In the genomic region with DNA sequence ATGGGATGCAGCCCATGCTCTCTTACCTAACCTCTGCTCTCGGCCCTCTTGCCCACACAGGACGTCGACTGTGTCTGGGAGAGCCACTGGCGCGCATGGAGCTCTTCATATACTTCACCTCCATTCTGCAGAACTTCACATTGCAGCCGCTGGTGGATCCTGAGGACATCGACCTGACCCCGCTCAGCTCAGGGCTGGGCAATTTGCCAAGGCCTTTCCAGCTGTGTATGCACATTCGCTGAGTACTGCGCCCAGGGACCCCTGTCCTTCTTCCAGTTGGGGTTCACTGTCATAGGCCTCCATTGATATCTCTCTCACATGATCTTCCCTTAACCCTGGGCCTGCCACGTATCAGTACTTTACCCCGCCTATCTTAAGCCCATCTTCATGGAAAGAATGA, we compare ENCODE assay signal across 16 mouse cellular contexts. TPM values are rescaled to one million over a fixed set of nuclear protein-coding genes. Genes with fewer than 3 reads are reported as not detected.
A peak's percentile ranks its signal among the peaks of the same experiment; 100 is the strongest.
DNase-seq lines count a peak whose midpoint lies in the region; ATAC-seq and TF ChIP-seq lines count a peak whose summit lies in the region.
"Had no signal": no experiment of that assay in that cellular context is flagged by ENCODE, and none has a peak within 500 bp of the region (broad histone marks: within the 10 kb centered on the region; RNA-seq: fewer than 3 reads in every experiment).

No protein-coding gene starts in this region.

- no peak overlapping the region for H3K4me2 ChIP-seq in intestine, embryonic 15.5 days (replicated peaks)
- H3K4me2 ChIP-seq: embryonic facial prominence, embryonic 12.5 days had no signal

- no peaks in the 10 kb centered on the region for H3K27me3 ChIP-seq in heart, adult 2 months (ENCODE audit: control insufficient read depth, insufficient read depth, low read length)
- no peaks in the 10 kb centered on the region for H3K27me3 ChIP-seq in intestine, embryonic 15.5 days (replicated peaks)
- H3K27me3 ChIP-seq in liver, adult 2 months (ENCODE audit: control insufficient read depth, insufficient read depth, low read length): no peaks in the 10 kb centered on the region
- H3K27me3 ChIP-seq: embryonic facial prominence, embryonic 12.5 days; heart, embryonic 12.5 days had no signal

- no peaks in the 10 kb centered on the region for H3K9me3 ChIP-seq in intestine, embryonic 15.5 days
- H3K9me3 ChIP-seq: heart, embryonic 12.5 days had no signal

- no peak for TF ChIP-seq EP300 in heart, adult 2 months (IDR thresholded peaks at IDR 0.05; ENCODE audit: insufficient read depth, low read depth, low read length)

- H3K4me3 ChIP-seq in heart, adult 2 months: no peak overlapping the region
- H3K4me3 ChIP-seq in intestine, embryonic 15.5 days (replicated peaks): no peak overlapping the region
- no peak overlapping the region for H3K4me3 ChIP-seq in liver, adult 2 months (ENCODE audit: insufficient read depth, low read depth, low read length)
- H3K4me3 ChIP-seq: embryonic facial prominence, embryonic 12.5 days; heart, embryonic 12.5 days had no signal

- H3K9ac ChIP-seq in heart, adult 2 months (ENCODE audit: low read depth, low read length): no peak overlapping the region
- H3K9ac ChIP-seq in intestine, embryonic 15.5 days: no peak overlapping the region
- no peak overlapping the region for H3K9ac ChIP-seq in liver, adult 2 months (ENCODE audit: low read depth, low read length)
- H3K9ac ChIP-seq: embryonic facial prominence, embryonic 12.5 days; heart, embryonic 12.5 days had no signal

- no peaks in the 10 kb centered on the region for H3K79me2 ChIP-seq in heart, adult 2 months (replicated peaks; ENCODE audit: control insufficient read depth, insufficient read depth, low read length)
- no peaks in the 10 kb centered on the region for H3K79me2 ChIP-seq in liver, adult 2 months (ENCODE audit: control insufficient read depth, insufficient read depth, low read length)

- peak; percentile 65 for ATAC-seq in intestine, embryonic 15.5 days

- no peaks in the 10 kb centered on the region for H3K4me1 ChIP-seq in heart, adult 2 months (ENCODE audit: control insufficient read depth, insufficient read depth, low read length)
- H3K4me1 ChIP-seq in intestine, embryonic 15.5 days (replicated peaks): 0 out of 2 replicates have a peak, but pooled peaks cover 5% of the 10 kb centered on the region
- H3K4me1 ChIP-seq in liver, adult 2 months (ENCODE audit: control insufficient read depth, insufficient read depth, low read length): peaks cover 16% of the 10 kb centered on the region
- H3K4me1 ChIP-seq: embryonic facial prominence, embryonic 12.5 days had no signal

- H3K27ac ChIP-seq in heart, adult 2 months: no peak overlapping the region
- H3K27ac ChIP-seq in intestine, embryonic 15.5 days: no peak overlapping the region
- H3K27ac ChIP-seq in liver, adult 2 months (replicated peaks; ENCODE audit: insufficient read depth, low read depth, low read length): no peak overlapping the region
- H3K27ac ChIP-seq: embryonic facial prominence, embryonic 12.5 days had no signal

- H3K36me3 ChIP-seq in heart, adult 2 months (ENCODE audit: control insufficient read depth, insufficient read depth, low read length): no peaks in the 10 kb centered on the region
- no peaks in the 10 kb centered on the region for H3K36me3 ChIP-seq in intestine, embryonic 15.5 days
- H3K36me3 ChIP-seq in liver, adult 2 months (ENCODE audit: control insufficient read depth, insufficient read depth, low read length): peaks cover 43% of the 10 kb centered on the region
- H3K36me3 ChIP-seq: embryonic facial prominence, embryonic 12.5 days; heart, embryonic 12.5 days had no signal

- intact Hi-C loops in heart, adult 2 months (cut with DNase I): loop anchor here (2.0 to 5.0 kb wide), 3 partner anchors 144 to 554 kb away; partner anchors contain the start of gene Zfp607b

- TF ChIP-seq POLR2A in heart, adult 2 months (IDR thresholded peaks at IDR 0.05; ENCODE audit: insufficient read depth, low read depth, low read length): no peak
- TF ChIP-seq POLR2A in liver, adult 2 months (IDR thresholded peaks at IDR 0.05; ENCODE audit: extremely low read depth, insufficient read depth, low read length): no peak

- TF ChIP-seq CTCF in heart, adult 2 months (IDR thresholded peaks at IDR 0.05): no peak
- TF ChIP-seq CTCF in liver, adult 2 months (IDR thresholded peaks at IDR 0.05; ENCODE audit: low read depth, low read length): no peak

- 38% methylated on average over 12 of the region's 12 CpGs for WGBS in heart, adult 2 months
- WGBS in intestine, embryonic 15.5 days: 40% methylated on average over 12 of the region's 12 CpGs
- WGBS in liver, adult 2 months: 21% methylated on average over 12 of the region's 12 CpGs

- DNase-seq in adrenal gland, postnatal 10 days: peak; percentile 56
- no peak for DNase-seq in adrenal gland, adult 8-10 months
- DNase-seq in heart, postnatal 4 days: peak; percentile 50
- DNase-seq in heart, adult 2 months: no peak
- peak; percentile 50 for DNase-seq in liver, adult 2 months (ENCODE audit: extremely low read depth, low read depth, low spot score)
- no peak for DNase-seq in left cerebral cortex, adult 11 months (ENCODE audit: low spot score)
- DNase-seq in adipocyte (ENCODE audit: low spot score): no peak

RNA-seq across cellular contexts. Expression of gene Cyp2f2, which starts 13.4 kb away (rescaled TPM):
- 100 to 1,000 TPM; 291 to 323 TPM for total RNA-seq in adrenal gland, postnatal 10 days (2021)
- 100 to 1,000 TPM in 2 of 4 experiments, 1 to 10 TPM in 2; 4.1 to 631 (median 184) TPM for total RNA-seq in adrenal gland, adult 8-10 months (2022)
- total RNA-seq in heart, postnatal 4 days (2021): not detected
- total RNA-seq in heart, adult 2 months (2021): under 1 TPM; 0.60 to 0.93 TPM
- 0.94 and 220 TPM in 2 replicates for polyA plus RNA-seq in heart, adult 2 months (2012; rRNA removed)
- polyA plus RNA-seq in intestine, embryonic 15.5 days (2015; fragmentation: Nextera tagmentation; extraction: Ambion mirVana): 0.09 and 0.13 TPM in 2 replicates
- 643 and 658 TPM in 2 replicates for total RNA-seq in liver, adult 2 months (2014; rRNA removed)
- polyA plus RNA-seq in liver, adult 2 months (2012; rRNA removed): 1,932 and 2,426 TPM in 2 replicates
- total RNA-seq: ES-E14 had no signal
- polyA plus RNA-seq: heart, embryonic 12.5 days; limb, embryonic 11.5 days had no signal

RNA-seq across cellular contexts. Expression of gene Cyp2t4, which starts 20.4 kb away (rescaled TPM):
- not detected for total RNA-seq in adrenal gland, postnatal 10 days (2021)
- not detected for total RNA-seq in adrenal gland, adult 8-10 months (2022)
- total RNA-seq in heart, postnatal 4 days (2021): not detected
- total RNA-seq in heart, adult 2 months (2021): not detected
- polyA plus RNA-seq in heart, adult 2 months (2012; rRNA removed): not detected in 2 replicates
- polyA plus RNA-seq in intestine, embryonic 15.5 days (2015; fragmentation: Nextera tagmentation; extraction: Ambion mirVana): 0.09 and 0.16 TPM in 2 replicates
- not detected in 2 replicates for total RNA-seq in liver, adult 2 months (2014; rRNA removed)
- not detected in 2 replicates for polyA plus RNA-seq in liver, adult 2 months (2012; rRNA removed)
- total RNA-seq: midbrain, postnatal 0 days had no signal
- polyA plus RNA-seq: cerebellum, adult 2 months; heart, embryonic 12.5 days; large intestine, adult 2 months; spleen, adult 2 months had no signal

RNA-seq across cellular contexts. Expression of gene Egln2, which starts 33.4 kb away (rescaled TPM):
- 10 to 100 TPM; 88.9 to 90.2 TPM for total RNA-seq in adrenal gland, postnatal 10 days (2021)
- total RNA-seq in adrenal gland, adult 8-10 months (2022): 100 to 1,000 TPM in 3 of 4 experiments, 10 to 100 TPM in 1; 98.6 to 118 (median 107) TPM
- total RNA-seq in heart, postnatal 4 days (2021): 10 to 100 TPM; 57.0 to 59.0 TPM
- 10 to 100 TPM; 51.8 to 64.4 TPM for total RNA-seq in heart, adult 2 months (2021)
- 52.4 and 57.7 TPM in 2 replicates for polyA plus RNA-seq in heart, adult 2 months (2012; rRNA removed)
- polyA plus RNA-seq in intestine, embryonic 15.5 days (2015; fragmentation: Nextera tagmentation; extraction: Ambion mirVana): 68.1 and 73.0 TPM in 2 replicates
- total RNA-seq in liver, adult 2 months (2014; rRNA removed): 35.4 and 46.6 TPM in 2 replicates
- 98.2 and 99.3 TPM in 2 replicates for polyA plus RNA-seq in liver, adult 2 months (2012; rRNA removed)

RNA-seq across cellular contexts. Expression of gene Rab4b, which starts 45.5 kb away (rescaled TPM):
- 10 to 100 TPM; 36.1 to 42.0 TPM for total RNA-seq in adrenal gland, postnatal 10 days (2021)
- total RNA-seq in adrenal gland, adult 8-10 months (2022): 10 to 100 TPM; 60.6 to 88.0 (median 81.4) TPM
- 10 to 100 TPM; 24.7 to 27.8 TPM for total RNA-seq in heart, postnatal 4 days (2021)
- 10 to 100 TPM; 11.0 TPM for total RNA-seq in heart, adult 2 months (2021)
- 22.4 and 23.1 TPM in 2 replicates for polyA plus RNA-seq in heart, adult 2 months (2012; rRNA removed)
- polyA plus RNA-seq in intestine, embryonic 15.5 days (2015; fragmentation: Nextera tagmentation; extraction: Ambion mirVana): 65.4 and 66.3 TPM in 2 replicates
- 8.7 and 10.1 TPM in 2 replicates for total RNA-seq in liver, adult 2 months (2014; rRNA removed)
- 27.5 and 28.3 TPM in 2 replicates for polyA plus RNA-seq in liver, adult 2 months (2012; rRNA removed)

RNA-seq across cellular contexts. Expression of gene Gm21983, which starts 47.7 kb away (rescaled TPM):
- total RNA-seq in adrenal gland, postnatal 10 days (2021): not detected
- not detected for total RNA-seq in adrenal gland, adult 8-10 months (2022)
- not detected for total RNA-seq in heart, postnatal 4 days (2021)
- under 1 TPM in 1 of 2 experiments, not detected in 1; 0.16 TPM for total RNA-seq in heart, adult 2 months (2021)
- not detected in 2 replicates for polyA plus RNA-seq in heart, adult 2 months (2012; rRNA removed)
- polyA plus RNA-seq in intestine, embryonic 15.5 days (2015; fragmentation: Nextera tagmentation; extraction: Ambion mirVana): not detected in 2 replicates
- total RNA-seq in liver, adult 2 months (2014; rRNA removed): 0.09 and 0.20 TPM in 2 replicates
- 0.39 TPM in 1 of 2 replicates, not detected in the other for polyA plus RNA-seq in liver, adult 2 months (2012; rRNA removed)
- total RNA-seq: ES-E14; midbrain, postnatal 0 days had no signal
- polyA plus RNA-seq: cerebellum, adult 2 months; large intestine, adult 2 months; limb, embryonic 11.5 days; midbrain, postnatal 0 days; spleen, adult 2 months had no signal

Comparison
In these comparisons a context has a peak if more than half of its experiments do, and no peak if none do; other contexts are left out.
1. DNase-seq: peak in adrenal gland, postnatal 10 days (single experiment), heart, postnatal 4 days (single experiment) and liver, adult 2 months (single experiment); none in adrenal gland, adult 8-10 months (single experiment), heart, adult 2 months (0 of 2), left cerebral cortex, adult 11 months (single experiment) and adipocyte (single experiment).